Mouse (Mus musculus): Measurements from ENCODE around the gene Ctsm.
"Not testable (repeated sequence)": the region's sequence is repeated elsewhere in the genome, so short reads cannot be mapped to it uniquely, and the experiment has no call there.

Gene Ctsm

DNA sequence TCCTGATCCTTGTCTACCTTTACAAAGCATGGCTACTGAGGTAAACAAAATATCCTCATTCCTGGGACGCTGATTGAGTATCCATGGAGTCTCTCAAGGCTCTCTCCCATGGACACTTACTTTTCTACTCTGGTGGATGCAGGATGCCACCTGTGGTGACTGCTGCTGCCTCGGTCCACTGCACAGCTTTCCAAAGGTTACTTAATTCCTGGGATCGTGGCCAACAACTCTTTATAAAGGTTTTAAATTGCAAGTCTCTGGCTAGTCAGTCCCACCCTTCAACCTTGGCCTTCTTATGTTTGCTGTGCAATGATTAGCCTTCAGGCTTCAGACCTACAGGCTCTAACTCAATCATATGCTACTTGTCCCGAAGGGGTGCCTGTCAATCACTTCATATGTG is at the start of gene Ctsm:
Gene Ctsm, minus strand, starts transcription at position 209 of the 400 bp plus-strand sequence.
- no peak for DNase-seq (ENCODE audit: low spot score in 2 of 2)

DNA sequence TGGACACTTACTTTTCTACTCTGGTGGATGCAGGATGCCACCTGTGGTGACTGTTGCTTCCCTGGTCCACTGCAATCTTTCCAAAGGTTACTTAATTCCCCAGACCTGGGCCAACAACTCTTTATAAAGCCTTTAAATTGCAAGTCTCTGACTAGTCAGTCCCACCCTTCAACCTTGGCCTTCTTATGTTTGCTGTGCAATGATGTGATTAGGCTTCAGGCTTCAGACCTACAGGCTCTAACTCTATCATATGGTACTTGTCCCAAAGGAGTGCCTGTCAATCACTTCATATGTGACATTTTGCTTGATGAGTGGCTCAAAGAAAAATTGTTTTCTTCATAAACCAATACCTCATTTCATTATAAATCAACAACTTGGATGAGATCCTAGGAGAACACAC is 28.4 kb upstream of the Ctsm start, which contains the start of gene Cts3:
Gene Cts3, minus strand, starts transcription at position 101 of the 400 bp plus-strand sequence.
- DNase-seq (ENCODE audit: low spot score in 2 of 2) = no peak

DNA sequence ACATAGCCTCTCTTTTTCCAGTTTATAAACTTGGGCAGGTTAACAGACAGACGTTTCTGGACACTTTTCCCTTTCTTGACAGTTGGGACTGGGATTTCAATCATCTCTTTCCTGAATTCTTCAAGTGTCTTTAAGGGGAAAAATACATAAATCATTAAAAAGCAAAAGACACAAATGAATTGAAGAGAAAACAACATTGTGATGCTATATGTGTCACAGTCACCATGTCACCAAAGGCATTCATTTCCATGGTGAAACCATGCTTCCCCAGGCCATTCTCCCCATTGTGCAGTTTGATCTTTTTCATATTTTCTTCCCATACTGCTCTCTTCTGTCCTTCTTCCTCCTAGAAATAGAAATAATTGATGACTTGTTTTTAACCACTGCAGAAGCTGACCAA is 26.4 kb upstream of the Ctsm start, which contains the start of gene Gm49352:
Gene Gm49352, minus strand, starts transcription at position 101 of the 400 bp plus-strand sequence.
- not testable (repeated sequence) for DNase-seq (ENCODE audit: low spot score in 2 of 2)

All from frontal cortex, postnatal 10 days (tissue).